Mouse (Mus musculus) ovary, postnatal 10 days (tissue): ENCODE results near the gene Slc7a10.
A peak's percentile ranks its signal among the peaks of the same experiment; 100 is the strongest.
"Not testable (repeated sequence)": the region's sequence is repeated elsewhere in the genome, so short reads cannot be mapped to it uniquely, and the experiment has no call there.

ENCODE experiments used
- DNase-seq: peaks from one replicate; pipeline ENCODE4 v3.0.0; 2022; ENCODE audit warnings: low spot score

Gene Slc7a10

GRCm38 (mm10) chr7:35175533-35175932 lies 10.7 kb upstream of the Slc7a10 start:
- no peak for DNase-seq

- DNase-seq = no peak
These were observed 9.5 kb upstream of the Slc7a10 start for GRCm38 (mm10) chr7:35176412-35177381.

- no peak for DNase-seq
These were observed 1.1 kb upstream of the Slc7a10 start for GRCm38 (mm10) chr7:35184833-35185724.

- DNase-seq = no peak
These were observed 3.5 kb downstream of the Slc7a10 start for GRCm38 (mm10) chr7:35189699-35190098.

- DNase-seq = no peak
These were observed 5.1 kb downstream of the Slc7a10 start for GRCm38 (mm10) chr7:35191276-35191675.

- DNase-seq = no peak
These were observed 10.8 kb downstream of the Slc7a10 start for GRCm38 (mm10) chr7:35197022-35197421.

- DNase-seq = no peak
These were observed 13.0 kb downstream of the Slc7a10 start for GRCm38 (mm10) chr7:35198981-35199754.

GRCm38 (mm10) chr7:35199755-35200154 lies 13.6 kb downstream of the Slc7a10 start:
- DNase-seq = no peak

- DNase-seq = no peak
These were observed 25.6 kb downstream of the Slc7a10 start for GRCm38 (mm10) chr7:35211791-35212190.

- no peak for DNase-seq
These were observed 28.4 kb downstream of the Slc7a10 start for GRCm38 (mm10) chr7:35214442-35215222.

GRCm38 (mm10) chr7:35215225-35215624 lies 29.0 kb downstream of the Slc7a10 start, which contains the start of gene Lrp3:
Gene Lrp3, minus strand, starts transcription at chr7:35215498.
- peak; percentile 41 for DNase-seq

GRCm38 (mm10) chr7:35215731-35216130 lies 29.5 kb downstream of the Slc7a10 start:
- no peak for DNase-seq

- DNase-seq = no peak
These were observed 34.6 kb downstream of the Slc7a10 start for GRCm38 (mm10) chr7:35220694-35221365.

- DNase-seq = no peak
These were observed 44.1 kb downstream of the Slc7a10 start for GRCm38 (mm10) chr7:35230333-35230732.

GRCm38 (mm10) chr7:35232796-35233455 lies 46.7 kb downstream of the Slc7a10 start:
- no peak for DNase-seq

- DNase-seq = no peak
These were observed 47.7 kb downstream of the Slc7a10 start for GRCm38 (mm10) chr7:35233861-35234260.

GRCm38 (mm10) chr7:35234361-35235245 lies 48.4 kb downstream of the Slc7a10 start:
- DNase-seq = peak; percentile 99

- no peak for DNase-seq
These were observed 49.1 kb downstream of the Slc7a10 start for GRCm38 (mm10) chr7:35235308-35235707.

GRCm38 (mm10) chr7:35237935-35238334 lies 51.8 kb downstream of the Slc7a10 start:
- not testable (repeated sequence) for DNase-seq
